Mouse (Mus musculus) G1E (cell line): ENCODE measurements around the gene Zdhhc7.

Experiments used
- CTCF ChIP-seq: IDR thresholded peaks from 2 replicates; pipeline ENCODE4 v1.5.1; 2012; ENCODE audit warnings: low read depth, low read length, inconsistent platforms, mixed read lengths
- GATA2 ChIP-seq: IDR thresholded peaks from 2 replicates; pipeline ENCODE4 v1.6.1; 2012; ENCODE audit warnings: low read depth, low read length, inconsistent platforms, borderline replicate concordance

DNA sequence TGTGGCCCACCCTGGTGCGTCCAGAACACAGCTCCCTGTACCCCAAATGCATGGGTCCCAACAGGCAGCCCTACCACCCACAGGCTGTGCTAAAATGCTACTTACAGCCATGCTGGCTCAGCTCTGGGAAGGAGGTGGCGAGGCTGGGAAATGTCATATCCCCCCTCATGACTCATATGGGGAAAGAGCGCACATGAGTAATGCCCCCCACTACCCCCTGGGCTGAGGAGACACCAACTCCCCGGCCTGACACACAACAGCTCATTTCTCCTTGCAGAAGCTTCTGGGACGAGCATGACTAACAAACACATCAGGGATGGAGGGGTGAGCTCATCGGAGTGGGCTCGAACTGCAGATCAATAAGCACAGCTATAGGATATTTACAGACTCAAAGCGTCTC is 35.7 kb downstream of the Zdhhc7 start:
- TF ChIP-seq GATA2 (no peak), CTCF (no peak)
